Mouse (Mus musculus) heart, adult 8-10 months (tissue): Measurements from ENCODE around the gene Serpine2. TPM values are rescaled to one million over a fixed set of nuclear protein-coding genes. Genes with fewer than 3 reads are reported as not detected.

Experiments used
- DNase-seq: peaks from one replicate; pipeline ENCODE4 v3.0.0; 2022; ENCODE audit warnings: low spot score
- total RNA-seq, 4 experiments: library from RNA; stranded (reverse); gene quantifications; 2 replicates each; pipeline ENCODE4 v1.2.4; 2022

Gene Serpine2
- total RNA-seq, 4 experiments from 2014 or later = 16.6 to 24.1 (median 21.8) TPM

DNA sequence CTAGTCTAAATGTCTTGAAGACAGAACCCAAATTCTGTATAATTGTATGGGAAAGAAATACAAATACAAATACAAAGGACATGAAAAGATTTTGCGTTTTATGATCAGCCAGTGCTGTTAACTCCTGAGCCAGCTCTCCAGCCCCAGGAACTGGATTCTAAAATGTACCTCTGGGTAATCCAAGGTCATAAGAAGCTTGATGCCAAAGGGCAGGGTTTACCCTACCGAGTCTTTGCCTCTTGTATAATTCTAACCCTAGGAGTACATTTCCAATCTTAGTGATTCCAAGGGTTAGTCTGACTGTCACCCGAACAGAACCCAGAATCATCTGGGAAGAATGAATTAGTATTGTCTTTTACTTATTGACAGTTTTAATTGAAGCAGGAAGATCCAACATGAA, 45.5 kb downstream of the Serpine2 start:
- no peak for DNase-seq

DNA sequence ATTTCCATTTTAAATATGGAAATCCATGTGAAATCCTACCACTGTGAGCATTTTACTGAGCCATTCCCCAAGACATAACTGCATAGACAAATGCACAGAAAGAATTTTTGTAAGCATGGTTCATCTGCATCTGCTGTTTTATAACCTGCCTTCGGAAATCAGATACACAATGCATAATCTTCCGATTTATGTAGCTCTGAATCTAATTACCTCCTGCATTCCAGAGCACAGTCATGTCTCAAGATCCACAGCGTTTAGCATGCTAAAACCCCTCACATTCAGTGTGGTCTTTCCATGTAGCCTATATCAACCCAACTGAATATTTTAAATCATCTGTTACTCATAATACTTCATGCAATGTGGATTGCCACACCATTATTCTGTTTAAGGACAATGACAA, 51.5 kb downstream of the Serpine2 start:
- no peak for DNase-seq

DNA sequence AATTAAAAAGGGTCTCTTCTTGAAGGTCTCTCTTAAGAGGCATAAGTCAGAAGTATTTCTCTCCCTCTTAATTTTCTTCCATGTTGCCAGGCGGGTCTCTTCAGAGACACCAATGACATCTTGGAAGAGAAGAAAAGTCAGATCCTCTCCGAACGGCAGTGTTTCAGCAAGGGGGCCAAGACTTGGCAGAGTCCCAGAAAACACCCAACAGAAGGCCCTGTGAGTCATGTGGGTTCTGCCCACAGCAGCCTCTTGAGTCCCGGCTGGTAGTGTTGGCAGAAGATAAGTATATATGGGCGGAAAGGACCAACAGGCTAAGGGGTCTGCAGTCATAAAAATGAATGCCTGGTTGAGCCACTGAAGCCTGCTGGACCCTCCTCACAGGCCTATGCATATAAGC, 54.1 kb downstream of the Serpine2 start:
- no peak for DNase-seq

DNA sequence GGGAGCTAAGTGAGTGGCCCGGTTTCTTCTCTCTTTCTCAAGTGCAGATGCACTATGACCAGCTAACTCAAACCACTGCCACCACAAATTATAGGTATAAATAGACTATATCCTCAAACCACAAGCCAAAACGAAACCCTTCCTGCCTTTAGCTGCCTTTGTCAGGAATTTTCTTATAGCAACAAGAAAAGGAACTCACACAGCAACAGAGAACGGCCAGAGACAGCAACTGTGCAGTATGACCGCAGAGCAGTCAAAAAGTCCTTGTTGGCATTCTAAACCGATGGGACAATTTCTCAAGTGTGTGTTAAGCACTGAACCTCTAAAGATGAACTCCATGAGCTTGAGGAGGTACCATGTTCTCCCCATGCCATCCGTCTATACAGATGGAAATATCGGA, 57.4 kb downstream of the Serpine2 start:
- no peak for DNase-seq

DNA sequence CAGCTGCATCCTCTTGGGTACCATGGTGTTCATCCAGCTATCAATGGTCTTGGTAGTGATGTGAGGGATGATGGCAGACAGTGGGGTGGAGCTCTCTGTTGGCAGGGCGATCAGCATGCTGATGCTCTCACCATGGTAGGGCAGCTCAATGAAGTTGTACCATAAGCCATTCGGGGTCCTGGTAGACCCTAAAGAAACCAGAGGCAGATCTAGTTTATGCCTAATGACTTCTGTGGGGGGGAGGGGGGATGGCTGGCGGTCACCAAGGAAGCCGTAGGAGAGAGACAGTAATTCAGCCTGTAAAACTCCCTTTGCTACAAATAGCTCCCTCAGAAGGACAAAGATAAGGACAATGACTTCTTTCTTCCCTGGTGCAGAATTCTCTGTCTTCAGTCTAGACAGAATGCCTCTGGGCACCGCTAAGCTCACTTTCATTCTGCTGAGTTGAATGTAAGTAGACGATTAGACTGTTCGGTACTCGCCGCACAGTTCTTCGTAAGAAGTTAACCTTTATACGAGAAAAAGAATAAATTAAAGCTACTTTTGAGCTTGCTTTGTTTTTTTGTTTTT, 58.0 kb downstream of the Serpine2 start:
- DNase-seq = no peak

DNA sequence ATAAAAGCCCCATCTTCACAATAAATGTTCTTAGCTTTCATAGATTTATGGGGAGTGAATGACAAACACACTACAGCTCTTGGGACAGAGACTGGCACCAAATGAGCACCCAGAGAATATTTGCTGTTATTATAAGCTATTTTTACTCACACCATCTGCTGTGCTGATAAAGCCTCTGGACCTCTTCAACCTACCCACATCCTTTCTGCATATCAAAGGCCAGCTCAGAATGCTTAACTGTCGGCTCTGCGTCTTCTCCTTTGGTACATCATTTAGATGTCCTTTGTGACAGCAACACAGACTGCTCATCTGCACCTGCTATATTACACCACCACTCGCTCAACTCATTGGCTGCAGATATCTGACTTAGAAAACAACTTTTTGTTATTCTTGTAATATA, 63.9 kb downstream of the Serpine2 start:
- DNase-seq = no peak

DNA sequence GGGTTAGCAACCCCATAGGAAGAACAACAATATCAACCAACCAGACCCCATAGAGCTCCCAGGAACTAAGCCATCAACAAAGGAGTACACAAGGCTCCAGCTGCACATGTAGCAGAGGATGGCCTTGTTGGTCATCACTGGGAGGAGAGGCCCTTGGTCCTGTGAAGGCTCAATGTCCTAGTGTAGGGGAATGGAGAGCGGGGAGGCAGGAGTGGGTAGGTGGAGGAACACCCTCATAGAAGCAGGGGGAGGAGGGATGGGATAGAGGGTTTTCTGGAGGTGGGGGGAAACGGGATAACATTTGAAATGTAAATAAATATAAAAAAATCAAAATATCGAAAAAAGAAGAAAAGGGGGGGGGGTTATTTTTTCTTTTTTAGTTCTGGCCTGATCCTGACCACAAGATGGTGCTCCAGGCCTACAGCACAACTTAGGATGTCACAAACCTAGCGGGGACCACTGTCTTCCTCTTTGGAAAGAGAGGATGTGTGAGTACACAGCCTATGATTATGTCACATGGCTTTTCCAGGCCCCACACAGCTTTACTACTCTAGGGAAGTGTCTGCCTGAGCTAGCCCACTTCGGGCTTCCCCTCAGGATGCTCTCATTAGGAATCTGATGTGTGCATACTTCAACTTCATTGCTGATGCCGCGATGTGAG, 74.6 kb downstream of the Serpine2 start:
- no peak for DNase-seq

DNA sequence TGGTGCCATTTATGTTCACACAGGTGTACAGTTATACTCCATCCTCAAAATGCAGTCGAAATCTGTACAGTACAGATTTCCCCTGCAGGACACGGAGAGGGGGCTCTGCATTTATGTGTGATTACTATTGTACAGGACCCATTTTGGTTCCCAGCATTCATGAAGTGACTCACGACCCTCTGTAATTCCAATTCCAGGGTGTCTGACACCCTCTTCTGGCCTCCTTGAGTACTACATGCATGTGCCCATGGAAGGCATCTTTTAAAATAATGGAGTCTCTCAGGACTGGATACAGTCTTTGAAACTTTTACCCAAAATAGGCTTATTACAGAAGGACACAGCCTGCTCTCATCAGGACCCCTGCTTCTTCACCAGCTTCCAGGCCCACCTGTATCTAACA, 78.5 kb downstream of the Serpine2 start:
- no peak for DNase-seq

DNA sequence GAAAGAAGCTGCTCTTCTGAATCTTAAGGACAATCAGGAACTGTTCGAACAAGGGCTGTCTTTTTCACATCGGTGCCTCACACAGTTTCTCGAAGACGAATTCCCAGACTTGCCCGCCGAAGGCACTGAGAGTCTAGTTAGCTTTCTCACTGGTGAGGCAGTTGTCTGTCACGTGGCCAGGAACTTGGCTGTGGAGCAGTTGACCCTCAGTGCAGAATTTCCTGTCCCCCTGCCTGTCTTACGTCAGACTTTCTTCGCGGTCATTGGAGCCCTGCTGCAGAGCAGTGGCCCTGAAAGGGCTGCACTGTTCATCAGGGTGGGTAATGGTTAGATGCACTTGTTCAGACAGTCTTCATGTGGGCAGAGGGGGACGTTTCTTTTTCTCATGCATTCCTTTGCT, 83.0 kb downstream of the Serpine2 start:
- no peak for DNase-seq

DNA sequence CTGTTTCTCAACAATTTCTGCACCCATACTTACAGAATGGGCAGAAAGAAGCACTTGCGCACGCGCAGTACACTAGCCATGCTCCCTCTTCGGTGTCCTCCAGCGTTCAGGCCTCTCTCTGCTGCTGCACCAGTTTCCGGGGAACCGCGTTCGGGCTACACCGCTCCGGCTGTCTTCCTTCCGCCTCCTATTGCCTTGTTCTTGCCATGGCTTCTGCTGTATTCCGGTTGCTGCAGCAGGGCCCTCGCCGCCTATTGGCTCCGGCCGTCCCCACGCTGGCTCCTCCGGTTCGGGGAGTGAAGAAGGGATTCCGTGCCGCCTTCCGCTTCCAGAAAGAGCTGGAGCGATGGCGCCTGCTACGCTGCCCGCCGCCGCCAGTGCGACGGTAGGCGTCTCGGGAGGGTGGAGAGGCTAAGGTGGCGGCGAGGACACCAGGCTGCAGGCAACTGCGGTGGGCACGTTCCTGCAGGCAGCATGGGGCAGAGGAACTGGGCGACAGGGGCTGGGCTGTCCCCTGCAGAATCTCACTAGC, 85.0 kb downstream of the Serpine2 start, which contains the start of the genes Mrpl44 and Wdfy1:
Mrpl44 (plus strand) TSS at position 92 of the 532 bp plus-strand sequence.
Wdfy1 (minus strand) TSS at position 217 of the 532 bp plus-strand sequence.
- DNase-seq = peak; percentile 99

DNA sequence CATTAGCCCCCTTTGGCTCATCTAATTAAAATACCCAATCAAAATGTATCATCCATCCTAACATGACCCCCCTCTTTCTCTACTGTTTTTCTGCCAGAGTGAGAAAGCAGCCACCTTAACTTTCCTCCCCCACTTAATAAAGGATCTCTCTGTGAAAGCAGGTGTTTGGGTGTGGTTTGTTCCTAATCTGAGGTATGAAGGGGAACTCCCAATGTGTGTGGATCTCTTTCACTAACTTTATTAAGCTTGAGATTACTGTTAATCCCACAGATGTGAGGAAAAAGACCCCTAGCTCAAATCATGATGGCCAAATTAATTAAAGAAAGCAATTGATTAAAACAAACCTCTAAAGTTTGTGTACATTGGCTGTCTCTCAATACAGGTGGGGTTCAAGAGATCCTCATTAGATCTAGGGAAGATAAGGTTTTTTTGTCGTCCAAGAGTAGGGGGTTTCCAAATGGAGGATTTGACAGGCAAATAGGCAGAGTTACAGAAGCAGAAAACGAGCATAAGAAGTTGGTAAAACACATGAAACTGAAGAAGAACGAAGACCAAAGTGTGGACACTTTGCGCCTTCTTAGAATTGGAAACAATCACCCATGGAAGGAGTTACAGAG, 86.7 kb downstream of the Serpine2 start:
- DNase-seq = no peak

DNA sequence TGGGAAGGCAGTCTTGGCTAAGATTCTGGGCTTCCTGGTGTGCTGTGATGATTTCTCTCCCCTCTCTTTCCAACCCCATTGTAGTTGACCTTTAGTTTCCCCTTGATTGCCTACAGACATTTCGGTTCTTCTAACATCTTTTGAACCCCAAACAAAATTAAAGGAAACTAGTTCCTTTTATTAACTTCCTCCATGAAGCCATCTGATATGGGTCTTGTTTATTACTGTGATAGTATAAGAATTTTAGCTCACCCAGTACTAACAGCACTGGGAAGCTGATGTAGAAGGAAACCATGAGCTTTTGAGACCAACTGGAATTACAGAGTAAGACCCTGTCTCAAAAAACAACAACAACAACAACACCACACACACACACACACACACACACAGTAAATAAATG, 92.7 kb downstream of the Serpine2 start:
- no peak for DNase-seq

DNA sequence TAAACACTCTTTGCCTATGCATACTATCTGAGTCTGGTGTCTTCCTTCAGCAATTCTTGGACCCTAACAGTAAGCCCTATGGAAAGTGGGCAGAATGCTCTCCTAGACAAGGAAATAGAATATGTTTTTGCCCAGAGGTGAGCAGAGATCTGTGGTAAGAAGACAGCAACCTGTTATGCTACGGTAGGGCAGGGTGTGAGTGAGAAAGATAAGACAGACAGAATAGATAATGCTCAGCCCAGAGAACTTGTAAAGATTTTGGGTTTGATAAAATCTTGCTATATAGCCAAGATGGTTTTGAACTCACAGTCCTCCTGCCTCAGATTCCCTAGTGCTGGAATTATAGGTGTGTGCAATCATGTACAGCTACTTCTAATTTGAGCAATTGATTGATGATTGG, 96.5 kb downstream of the Serpine2 start:
- DNase-seq = no peak

DNA sequence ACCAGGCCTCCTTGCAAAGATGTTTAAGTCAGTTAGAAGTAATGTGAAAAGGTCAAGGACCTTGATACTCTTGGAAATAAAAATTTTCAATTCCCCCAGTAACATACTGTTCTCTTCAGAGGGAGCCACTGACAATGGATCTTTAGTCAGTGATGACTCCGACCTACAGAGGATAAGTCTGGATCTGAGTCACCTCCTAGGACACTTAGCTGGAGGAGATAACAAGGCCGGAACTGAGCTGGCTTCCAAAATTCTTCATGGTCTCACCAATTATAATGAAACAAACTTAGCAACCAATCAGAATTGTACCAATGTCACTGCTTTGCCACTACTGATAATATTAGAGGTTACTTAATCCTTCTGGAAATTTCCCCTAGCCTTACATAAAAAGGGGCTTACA, 96.9 kb downstream of the Serpine2 start:
- no peak for DNase-seq

DNA sequence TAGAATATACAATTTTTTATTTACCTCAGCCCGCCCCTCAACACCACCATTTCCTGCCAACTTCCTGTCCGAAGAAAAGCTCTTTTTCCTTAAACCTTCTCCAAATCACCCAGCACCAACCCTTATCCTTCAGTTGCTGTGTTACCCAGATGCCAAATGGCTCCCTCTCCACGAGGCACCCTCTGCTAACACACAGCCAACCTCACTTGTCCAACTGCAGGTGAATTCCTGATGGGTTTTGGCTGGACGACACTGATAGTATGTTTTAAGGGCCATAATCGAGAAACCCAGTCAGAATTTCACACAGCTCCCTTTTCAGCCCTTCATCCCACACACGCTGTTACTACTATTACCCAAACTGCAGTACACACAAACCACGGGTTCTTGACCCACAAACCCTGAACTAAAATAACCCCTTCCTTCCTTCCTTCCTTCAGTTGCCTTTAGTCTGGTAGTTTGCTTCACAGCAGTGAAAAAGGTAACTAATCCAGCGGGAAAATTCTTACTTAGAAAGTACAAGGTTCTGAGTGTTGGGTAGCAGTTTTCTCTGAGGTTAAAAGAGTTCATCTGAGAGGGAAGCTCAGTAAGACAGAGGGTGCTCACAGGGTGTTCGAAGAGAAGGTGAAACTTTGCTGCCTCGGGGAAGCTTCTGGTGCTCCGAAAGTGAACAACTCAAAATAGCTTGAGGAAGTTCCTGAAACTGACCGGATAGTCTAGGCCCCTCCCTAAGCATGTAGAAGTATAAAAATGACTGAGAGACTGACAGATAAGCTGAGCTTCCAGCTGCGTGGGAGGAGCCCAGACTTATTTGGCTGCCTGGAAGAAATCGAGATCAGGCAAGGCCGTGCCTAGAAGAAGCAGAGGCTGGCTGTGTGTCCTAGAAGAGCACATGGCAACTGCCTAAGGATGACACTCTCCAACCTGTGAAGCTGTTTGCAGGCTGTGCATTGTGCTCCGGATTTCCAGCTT, 98.4 kb downstream of the Serpine2 start:
- no peak for DNase-seq

DNA sequence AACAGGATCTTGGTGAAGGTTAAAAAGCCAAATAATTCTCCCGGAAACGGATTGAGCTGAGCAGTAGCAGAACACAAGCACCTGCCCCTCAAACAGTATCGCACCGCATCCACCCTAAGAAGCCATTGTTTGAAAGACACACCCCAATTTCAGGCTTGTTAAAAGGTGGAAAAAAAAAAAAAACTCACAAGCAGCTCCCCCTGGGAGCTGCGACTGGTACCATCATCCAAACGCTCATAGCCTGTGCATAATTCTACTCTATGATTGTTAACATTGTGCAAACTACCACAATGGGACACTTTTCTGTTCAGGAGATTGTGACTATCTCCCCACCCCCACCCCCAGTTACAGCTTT, 99.1 kb downstream of the Serpine2 start:
- DNase-seq = no peak

DNA sequence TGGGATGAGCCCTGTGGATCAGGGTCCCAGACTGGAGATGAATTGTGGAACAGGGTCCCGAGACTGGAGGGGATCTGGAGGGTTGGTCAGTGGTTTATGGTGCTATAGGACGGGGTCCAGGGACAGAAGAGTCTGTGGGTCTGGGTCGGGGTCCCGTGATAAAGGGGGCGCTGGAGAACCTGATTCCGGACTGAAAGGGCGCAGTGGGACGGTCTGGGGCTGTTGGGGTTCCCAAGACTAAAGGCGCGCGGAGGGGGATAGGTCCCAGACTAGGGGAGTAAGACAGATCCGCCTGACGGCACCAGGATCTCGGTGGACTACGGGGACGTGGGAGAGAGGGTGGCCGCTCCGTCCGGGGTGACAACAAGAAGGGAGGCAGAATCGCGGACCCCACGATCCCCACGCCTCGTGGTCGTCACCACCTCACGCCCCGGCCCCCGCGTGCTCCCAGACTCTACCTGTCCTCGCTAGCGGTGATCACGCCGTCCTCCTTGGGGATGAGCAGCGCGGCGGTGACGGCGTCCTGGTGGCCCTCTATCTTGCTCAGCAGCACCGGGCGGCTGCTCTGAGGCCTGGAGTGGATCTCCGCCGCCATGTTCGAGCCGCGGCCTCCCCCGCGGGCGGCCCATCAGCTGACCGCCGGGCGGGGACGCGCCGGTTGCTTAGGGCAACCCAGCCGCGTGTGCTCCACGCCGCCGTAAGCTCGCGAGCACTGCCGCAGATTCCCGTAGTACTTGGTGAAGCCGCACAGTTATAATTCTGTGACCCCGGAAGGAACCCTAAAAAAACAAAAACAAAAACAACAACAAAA, 99.7 kb downstream of the Serpine2 start:
- DNase-seq = peak; percentile 75

DNA sequence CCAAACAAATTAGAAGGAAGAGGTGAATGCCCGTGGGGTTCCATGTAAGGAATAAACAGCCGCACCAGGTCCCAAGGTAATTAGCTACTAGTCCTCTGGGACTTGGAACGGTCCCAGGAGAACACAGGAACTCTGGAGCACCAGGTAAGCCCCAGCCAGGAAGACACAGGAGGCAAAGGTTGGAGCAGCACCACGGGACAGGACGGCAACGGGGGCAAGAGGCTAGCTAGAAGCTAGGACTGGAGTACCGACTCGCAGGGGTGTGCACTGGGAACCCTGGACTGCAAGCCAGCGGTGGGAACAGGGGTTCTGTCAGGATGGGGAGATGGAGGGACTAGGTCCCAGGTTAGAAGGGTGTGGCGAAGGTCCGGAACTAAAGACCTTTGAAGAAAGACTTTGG, 100.3 kb downstream of the Serpine2 start:
- DNase-seq = no peak

DNA sequence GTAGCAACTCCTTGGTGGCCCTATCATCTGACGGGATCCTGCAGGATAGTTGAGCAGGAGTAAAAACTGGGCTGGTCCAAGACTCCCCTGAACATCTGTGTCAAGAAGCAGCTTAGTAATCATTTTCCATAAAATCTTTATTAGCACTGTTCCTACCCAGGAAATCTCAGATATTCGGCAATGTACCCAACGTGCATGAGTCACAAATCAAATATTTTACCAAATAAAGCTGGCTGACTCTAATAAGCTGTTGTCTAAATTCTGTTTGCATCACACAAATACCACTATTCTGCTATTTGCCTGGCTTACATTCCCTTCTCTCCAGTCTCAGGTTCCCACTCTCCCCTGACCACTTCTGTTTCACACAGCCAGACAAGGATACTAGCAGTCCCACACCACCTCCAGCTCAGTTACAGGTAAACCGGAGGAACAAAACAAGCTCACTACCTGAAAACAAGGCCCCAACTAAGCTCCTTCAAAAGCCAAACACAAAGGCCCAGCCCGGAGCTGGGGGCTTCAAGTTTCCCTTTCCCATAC, 101.5 kb downstream of the Serpine2 start:
- DNase-seq = no peak

DNA sequence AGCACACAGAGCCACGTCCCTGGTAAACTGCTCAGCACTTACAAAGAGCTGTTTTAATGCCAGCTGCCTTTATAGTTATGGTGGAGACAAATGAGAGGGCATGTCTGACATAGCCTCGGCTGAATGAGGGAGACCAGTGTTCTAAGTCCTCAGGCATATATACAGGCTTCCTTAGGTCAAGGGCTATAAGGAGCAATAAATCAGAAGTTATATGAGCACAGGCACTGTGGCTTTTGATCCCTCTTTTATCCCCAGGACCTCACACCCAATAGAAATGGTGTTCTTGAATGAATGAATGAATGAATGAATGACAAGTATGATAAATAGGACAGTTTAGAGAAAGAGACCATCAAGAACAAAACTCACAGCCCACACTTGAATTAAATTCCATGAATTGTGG, 102.0 kb downstream of the Serpine2 start:
- DNase-seq = no peak

DNA sequence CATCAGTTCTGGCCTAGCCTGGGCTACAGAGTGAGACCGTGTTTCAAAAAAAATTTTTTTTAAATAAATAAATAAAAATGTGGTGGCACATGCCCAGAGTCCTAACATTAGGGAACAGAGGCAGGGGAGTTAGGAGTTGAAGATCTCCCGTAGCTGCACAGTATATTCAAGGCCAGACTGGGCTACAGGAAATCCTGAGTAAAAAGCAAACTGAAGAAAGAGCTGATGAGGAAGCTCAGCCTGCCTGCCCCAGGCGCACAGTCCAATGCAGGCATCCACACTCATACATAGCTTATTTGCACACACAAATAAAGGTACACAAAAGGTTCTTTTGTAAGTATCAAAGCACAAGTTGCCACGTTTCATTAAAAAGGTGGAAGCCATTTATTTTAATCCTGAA, 103.4 kb downstream of the Serpine2 start:
- DNase-seq = no peak
